Mouse (Mus musculus) liver, embryonic 14.5 days (tissue): ENCODE data around the gene 4933424G06Rik.

Experiments used
- CTCF ChIP-seq: IDR thresholded peaks from 2 replicates; pipeline ENCODE4 v1.5.1; 2016; ENCODE audit warnings: antibody characterized with exemption, low read depth, control low read depth
- EP300 ChIP-seq: IDR thresholded peaks from 2 replicates; pipeline ENCODE4 v1.6.1; 2016; ENCODE audit warnings: antibody characterized with exemption, low read depth

GRCm38 (mm10) chr1:36743046-36743445 lies 33.1 kb downstream of the 4933424G06Rik start:
- TF ChIP-seq CTCF: no peak
- no peak for TF ChIP-seq EP300
